Mouse (Mus musculus): Measurements from ENCODE around the gene Tst.

Gene Tst

GRCm38 (mm10) chr15:78429139-78429459 lies 23.4 kb upstream of the Tst start:
- DNase-seq = no peak

- DNase-seq = peak; percentile 80
Observed at GRCm38 (mm10) chr15:78428391-78429138, 22.9 kb upstream of the Tst start, which contains the start of gene Kctd17. Gene Kctd17, plus strand, starts transcription at chr15:78428564.

GRCm38 (mm10) chr15:78425230-78425629 lies 19.5 kb upstream of the Tst start:
- no peak for DNase-seq

- no peak for DNase-seq
Observed at GRCm38 (mm10) chr15:78424507-78424906, 18.8 kb upstream of the Tst start.

- DNase-seq = peak; percentile 74
Observed at GRCm38 (mm10) chr15:78422046-78422956, 16.6 kb upstream of the Tst start.

DNA sequence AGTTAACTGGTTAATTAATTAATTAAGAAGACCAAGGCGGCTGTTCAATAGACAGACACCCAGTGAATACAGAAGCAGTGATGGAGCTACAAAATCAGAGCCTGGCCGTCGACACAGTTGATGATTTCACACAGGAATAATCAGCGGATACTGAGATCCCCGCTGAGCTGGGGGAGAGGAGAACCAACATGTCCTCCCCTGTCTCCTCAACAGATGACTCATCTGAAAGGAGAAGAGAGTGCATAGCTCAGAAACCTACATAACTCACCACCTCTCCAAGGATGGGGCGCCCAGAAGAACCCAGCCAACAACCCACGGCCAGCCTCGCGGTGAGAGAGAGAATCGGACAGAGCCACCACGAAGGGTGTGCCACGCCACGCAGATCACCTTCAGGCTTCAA lies 14.7 kb upstream of the Tst start:
- DNase-seq = no peak

DNA sequence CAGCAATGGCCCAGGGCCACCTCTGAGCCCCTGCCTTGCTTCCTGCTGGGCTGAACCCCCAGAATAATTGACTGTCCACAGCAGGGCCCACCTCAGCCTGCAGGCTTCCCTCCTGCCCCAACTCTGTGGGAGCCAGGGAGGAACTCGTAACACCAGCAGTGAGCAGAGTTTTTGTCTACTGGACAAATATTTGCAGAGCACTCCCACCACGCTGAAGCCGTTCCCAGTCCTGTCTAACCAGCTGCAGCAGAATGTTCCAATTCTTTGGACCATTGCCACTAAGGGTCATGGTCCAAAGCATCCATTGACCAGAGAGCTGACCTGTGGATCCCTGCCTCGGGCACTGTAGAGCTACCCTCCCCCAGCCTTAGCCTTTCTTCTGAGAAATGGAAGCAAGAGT lies 11.2 kb upstream of the Tst start:
- no peak for DNase-seq

DNA sequence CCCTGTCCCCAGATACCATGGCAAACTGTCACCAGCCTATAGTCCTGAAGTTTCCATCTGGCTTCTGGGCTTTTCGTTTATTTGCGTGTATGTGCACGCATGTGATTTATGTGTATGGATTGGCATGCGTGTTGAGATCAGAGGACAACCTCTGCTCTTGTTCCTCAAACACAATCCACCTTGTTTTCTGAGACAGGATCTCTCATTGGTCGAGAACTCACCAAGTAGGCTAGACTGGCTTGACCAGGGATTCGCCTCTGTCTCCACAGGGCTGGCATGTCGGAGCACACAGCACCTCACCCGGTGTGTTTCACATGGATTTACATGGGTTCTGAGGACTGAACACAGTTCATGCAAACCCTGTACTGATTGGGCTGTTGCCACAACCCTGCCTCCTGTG lies 8.4 kb upstream of the Tst start:
- no peak for DNase-seq

- no peak for DNase-seq
Observed at GRCm38 (mm10) chr15:78413719-78414117, 8.0 kb upstream of the Tst start.

DNA sequence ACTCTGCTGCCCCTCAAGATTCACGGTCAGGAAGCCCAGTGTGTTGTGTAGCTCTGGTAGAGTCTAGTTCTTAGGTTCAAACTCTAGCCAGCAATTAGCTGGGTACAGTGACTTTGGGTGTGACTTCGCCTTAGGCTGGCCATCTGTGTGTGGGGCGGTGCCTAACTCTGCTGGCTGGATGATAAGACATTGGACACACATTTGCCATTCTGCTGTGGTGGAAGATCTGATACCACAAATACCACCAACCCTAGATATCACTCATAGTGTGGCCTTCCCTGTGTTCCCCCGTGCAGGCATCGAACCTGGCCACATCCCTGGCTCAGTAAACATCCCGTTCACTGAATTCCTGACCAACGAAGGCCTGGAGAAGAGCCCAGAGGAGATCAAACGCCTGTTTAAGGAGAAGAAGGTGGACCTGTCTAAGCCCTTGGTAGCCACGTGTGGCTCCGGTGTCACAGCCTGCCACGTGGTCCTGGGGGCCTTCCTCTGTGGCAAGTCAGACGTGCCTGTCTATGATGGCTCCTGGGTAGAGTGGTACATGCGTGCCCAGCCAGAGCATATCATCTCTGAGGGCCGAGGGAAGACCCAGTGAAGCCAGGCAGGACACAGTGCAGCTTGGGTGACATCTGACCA lies 7.5 kb upstream of the Tst start:
- no peak for DNase-seq

DNA sequence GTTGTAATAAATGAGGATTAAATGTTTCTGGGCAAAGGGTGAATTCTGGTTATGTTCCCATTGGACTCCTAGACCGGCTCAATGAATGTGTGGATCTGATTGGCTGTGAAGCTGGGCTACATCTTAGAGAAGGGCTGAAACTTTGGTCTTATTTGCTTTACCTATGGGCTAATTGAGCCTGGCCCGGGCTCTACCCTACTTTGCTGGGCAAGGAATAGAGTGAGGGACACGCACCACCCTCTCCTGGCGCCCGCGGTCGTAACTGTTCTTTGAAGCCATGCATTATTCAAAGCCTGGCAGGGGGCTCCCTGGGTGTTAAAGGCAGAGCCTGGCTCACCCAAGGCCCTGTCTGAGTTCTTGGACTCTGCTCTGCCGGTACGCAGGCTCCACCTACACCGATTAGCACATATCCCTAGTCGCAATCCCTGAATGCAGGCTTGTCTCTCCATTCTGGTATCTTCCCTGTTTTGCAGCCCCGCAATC lies 3.9 kb upstream of the Tst start:
- no peak for DNase-seq

DNA sequence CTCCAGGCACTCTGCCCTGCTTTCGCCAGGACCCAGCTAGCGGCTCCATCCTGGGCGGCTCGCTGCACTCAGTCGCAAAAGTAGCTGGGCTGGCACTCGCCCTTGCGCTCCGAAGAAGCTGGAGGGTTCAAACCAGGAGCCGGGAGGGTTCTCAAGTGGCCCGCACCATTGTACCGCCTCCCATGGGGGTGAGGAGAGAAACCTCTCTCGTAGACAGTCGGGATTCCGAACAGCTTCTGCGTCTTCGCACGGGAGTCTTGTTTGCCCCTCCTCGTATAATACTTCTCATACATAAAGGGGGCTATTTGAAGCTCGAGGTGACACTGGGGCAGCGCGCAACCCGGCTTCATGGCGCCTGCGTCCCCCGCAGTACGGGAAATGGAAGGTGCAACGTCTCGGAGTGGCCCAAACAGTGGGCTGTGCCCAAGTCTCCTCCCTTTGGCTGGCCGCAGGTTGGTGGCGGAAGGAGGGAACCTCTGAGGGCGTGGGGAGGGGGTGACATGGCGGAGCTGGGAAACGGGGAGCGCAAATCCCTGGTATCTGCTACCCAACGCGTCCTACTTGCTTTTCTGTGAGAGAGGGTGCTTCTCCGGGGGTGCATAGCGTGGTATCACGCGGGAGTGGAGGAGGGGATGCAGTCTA lies 707 bp upstream of the Tst start, which contains the start of gene Mpst:
Mpst (plus strand) TSS at position 124 of the 642 bp plus-strand sequence.
- DNase-seq = peak; percentile 87

DNA sequence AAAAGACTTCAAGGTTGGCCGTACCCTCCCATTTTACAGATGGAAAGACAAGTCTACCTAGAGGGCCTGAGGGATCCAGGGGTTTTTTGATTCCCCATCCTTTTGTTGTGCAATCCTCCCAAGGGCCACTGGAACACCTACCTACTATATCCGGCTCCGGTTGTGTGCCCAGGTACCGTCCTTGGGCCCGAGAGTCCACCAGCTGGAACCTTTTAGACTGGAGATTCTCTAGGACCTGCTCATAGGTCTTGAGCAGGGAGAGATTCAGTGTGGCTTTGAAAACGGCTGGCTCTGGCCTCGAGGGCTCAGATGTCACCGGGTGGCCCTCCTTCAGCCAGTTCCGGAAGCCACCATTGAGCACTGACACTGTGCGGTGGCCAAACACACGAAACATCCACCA lies 609 bp downstream of the Tst start:
- no peak for DNase-seq

DNA sequence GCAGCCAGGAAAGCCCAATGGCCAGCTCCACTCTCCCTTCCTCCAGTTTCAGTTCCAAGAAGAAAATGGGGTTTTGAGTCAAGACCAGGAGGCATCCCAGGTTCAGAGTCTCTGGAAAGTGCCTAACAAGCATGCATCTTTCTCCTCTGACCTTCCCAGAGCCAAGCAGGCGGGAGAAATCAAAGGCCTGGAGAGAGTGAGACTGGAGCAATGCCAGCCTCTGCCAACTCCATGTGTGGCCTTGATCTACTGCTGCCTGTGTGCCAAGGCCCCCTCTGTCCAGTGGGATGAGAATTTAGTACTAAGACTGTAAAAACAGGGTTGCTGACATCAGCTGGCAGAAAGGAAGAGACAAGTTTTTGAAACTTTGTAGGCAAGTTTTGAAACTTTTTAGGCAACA lies 1.8 kb downstream of the Tst start:
- DNase-seq = no peak

DNA sequence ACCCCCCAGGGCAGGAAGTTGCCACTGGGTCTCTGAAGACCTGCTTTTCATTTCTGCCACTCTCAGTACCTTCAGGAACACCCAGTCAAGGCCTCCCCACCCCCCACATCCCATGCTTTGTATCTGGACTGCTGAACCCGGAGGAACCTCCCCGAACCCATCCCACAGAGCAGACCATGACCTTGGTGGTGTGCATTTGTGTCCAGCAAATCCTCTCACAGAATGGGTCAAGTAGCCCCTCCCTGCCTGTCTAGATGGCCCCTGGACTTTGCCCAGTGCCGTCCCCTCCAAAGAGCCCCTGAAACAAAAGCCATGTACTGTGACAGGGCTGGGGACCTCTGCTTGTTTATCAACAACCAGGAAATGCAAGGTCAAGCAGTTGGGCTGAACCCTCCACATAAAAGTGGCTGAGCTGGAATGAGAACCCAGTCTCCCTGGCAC lies 2.4 kb downstream of the Tst start:
- DNase-seq = no peak

- no peak for DNase-seq
Observed at GRCm38 (mm10) chr15:78402423-78402822, 3.3 kb downstream of the Tst start.

DNA sequence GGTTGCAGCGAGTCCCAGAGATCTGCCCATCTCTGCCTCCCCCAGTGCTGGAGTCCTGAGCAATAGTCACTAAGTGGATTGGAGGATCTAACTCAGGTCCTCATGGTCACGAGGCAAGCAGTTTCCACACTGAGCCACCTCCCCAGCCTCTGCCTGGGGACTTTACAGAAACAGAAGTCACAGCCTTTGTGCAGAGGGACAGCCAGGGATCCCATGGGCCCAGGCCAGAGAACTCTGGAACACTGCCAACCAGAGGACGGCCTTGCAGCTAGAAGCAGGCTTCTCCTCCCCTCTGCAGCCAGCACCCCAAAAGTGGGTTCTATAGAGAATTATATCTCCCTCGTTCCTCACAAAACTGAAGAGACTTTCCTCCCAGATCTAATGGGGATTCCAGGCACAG lies 3.8 kb downstream of the Tst start:
- DNase-seq = peak; percentile 66

DNA sequence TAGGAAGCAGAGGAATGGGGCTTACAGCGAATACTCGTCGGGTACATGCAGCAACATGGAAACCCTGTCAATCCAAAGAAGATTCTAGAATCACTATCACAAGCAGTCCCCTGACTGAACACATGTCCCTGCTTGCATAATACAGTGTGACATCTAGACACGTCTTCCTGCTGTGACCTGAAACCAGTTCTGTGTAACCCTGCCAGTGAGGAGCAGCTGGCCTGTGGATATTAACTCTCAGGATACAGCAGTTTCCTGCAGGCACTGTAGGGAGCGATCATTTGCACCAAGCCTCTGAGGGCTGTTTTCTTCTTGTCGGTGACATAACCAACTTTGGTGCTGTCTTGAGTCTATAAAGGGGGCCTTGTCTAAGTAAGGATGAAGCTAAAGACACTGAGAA lies 4.4 kb downstream of the Tst start:
- no peak for DNase-seq

GRCm38 (mm10) chr15:78395478-78395962 lies 10.2 kb downstream of the Tst start, which contains the start of gene Tex33:
Gene Tex33, minus strand, starts transcription at chr15:78395912.
- DNase-seq = no peak

- DNase-seq = no peak
Observed at GRCm38 (mm10) chr15:78390855-78391254, 14.9 kb downstream of the Tst start.

DNA sequence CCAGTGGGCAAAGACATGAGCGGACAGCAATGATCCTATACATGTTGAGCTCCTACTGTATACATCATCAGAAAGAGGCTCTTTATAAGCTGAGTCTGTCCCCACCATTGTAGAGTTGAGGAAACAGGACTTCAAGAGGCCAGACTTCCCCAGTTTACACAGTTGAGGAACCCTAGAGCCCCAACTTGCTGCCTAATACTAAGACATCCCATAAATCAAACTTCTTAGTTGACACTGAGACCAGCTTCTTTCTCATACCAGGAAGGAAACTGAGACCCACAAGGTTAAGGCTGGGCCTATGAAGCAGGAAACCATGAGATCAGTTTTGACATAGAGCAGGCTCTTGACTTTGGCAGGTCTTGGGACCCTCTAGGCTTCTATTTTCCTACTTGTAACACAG lies 20.1 kb downstream of the Tst start:
- DNase-seq = no peak

DNA sequence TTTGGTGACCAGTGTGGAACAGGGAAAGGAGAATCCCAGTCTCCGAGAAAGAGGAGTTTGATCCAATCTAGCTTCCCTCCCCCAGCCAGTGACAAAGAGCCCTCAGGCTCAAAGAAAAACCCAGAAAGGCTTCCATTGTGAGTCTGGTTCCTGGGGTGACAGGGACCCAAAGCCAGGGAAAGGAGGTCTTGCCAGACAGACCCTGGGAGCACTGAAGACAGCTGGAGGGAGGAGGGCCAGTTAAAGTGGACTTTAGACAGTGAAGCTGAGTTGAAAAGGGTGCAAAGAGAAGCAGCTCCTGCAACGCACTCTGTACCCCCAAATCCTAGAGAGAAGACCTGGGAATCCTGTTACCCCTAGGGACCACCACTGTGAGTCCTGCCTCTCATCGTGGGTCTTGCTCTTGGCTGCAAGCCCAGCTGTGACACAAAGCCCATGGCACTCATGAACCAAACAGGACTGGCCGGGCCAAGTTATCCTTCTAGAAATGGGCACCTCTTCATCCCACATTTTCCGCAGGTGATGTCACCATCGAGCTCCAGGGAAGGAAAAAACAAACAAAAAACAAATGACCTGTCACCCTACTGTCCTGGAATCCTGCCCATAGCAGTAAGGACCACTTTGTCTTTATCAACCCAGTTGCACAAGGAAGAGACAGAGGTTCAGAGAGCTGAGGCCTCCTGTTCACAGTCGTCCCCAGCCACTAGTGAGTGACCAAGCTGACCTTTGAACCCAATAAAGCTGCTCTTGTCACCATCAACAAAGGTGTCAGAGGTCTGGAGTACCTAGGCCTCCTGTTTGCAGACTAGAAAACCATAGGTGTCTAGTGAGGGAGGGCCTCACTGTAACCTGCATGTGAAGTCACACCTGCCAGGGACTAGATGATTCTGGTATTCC lies 21.2 kb downstream of the Tst start:
- peak; percentile 73 for DNase-seq
